Mouse (Mus musculus) layer of hippocampus, adult 9-11 months (tissue): ENCODE measurements around the gene Zfp658.

Source experiments
- DNase-seq: peaks from one replicate; pipeline ENCODE4 v3.0.0; 2022

Zfp658 gene

GRCm38 (mm10) chr7:43584790-43585189 is 22.7 kb downstream of the Zfp658 start:
- DNase-seq, result no peak

- no peak for DNase-seq
Measured at GRCm38 (mm10) chr7:43601884-43602283, 39.8 kb downstream of the Zfp658 start.

GRCm38 (mm10) chr7:43606896-43607742 is 45.1 kb downstream of the Zfp658 start, which contains the start of gene Zfp819:
Gene Zfp819, plus strand, starts transcription at chr7:43607169.
- DNase-seq, result peak; percentile 75

- no peak for DNase-seq
Measured at GRCm38 (mm10) chr7:43607743-43608287, 45.8 kb downstream of the Zfp658 start.

- no peak for DNase-seq
Measured at GRCm38 (mm10) chr7:43608316-43608824, 46.3 kb downstream of the Zfp658 start.

GRCm38 (mm10) chr7:43613816-43614551 is 51.9 kb downstream of the Zfp658 start:
- DNase-seq, result no peak

GRCm38 (mm10) chr7:43622927-43623326 is 60.9 kb downstream of the Zfp658 start:
- DNase-seq, result no peak

- no peak for DNase-seq
Measured at GRCm38 (mm10) chr7:43623819-43624218, 61.8 kb downstream of the Zfp658 start.
